Mouse (Mus musculus) lung, postnatal 14 days (tissue): ENCODE data around the gene Gm37240.

Source experiments
- DNase-seq: peaks from one replicate; pipeline ENCODE4 v3.0.0; 2021

Gene Gm37240

DNA sequence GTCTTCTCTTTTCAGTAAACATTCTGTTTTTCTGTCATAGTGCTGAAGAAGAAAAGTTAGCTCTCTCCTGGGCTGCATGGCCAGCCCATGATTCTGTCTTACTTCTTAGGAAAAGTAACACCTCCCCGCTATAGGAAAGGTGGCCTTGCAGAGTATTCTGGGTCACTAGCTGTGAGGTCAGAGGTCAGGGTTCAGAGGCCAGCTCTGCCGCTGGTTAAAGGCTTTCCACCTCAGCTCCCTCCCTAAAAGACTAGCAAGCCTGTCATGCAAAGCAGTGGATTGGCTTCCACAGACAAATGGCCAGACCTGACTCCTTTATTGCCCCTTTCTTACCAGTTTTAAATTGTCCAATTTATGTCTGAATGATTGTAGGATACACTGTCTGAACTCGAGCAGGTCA is 23.3 kb downstream of the Gm37240 start:
- DNase-seq: no peak

DNA sequence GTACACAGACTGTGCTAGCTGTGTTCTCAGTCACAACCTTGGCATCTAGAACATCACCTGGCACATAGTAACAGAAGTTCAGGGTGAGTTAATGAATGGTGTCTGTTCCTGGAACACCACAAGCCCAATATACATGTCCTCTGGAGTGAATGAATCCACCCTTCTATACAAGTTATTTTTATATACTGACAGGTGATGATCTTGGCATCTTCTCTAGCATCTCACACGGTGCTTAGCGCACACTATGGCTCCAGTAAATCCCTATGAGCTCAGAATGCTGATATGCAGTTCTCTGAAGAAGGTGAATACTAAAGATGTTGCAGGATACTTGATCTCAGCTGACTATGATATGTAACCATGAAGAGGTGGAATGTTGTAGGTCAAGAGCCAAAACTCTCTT is 24.4 kb downstream of the Gm37240 start:
- DNase-seq: no peak

DNA sequence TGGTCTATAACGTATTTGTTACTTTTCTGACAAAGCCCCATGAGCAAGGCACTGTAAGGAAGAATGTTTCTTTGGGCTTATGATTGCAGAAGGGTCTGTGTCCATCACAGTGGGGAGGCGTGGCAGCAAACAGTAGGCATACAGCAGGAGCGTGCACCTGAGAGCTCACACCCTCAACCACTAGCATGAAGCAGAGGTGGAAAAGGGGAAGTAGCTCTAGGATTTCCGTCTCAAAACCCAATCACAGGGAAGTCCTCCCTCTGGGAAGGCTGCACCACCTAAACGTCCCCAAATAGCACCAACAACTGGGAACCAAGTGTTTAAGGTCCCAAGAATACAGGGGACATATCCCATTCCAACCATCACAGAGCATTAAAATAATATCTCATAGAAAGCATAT is 26.3 kb downstream of the Gm37240 start:
- no peak for DNase-seq

DNA sequence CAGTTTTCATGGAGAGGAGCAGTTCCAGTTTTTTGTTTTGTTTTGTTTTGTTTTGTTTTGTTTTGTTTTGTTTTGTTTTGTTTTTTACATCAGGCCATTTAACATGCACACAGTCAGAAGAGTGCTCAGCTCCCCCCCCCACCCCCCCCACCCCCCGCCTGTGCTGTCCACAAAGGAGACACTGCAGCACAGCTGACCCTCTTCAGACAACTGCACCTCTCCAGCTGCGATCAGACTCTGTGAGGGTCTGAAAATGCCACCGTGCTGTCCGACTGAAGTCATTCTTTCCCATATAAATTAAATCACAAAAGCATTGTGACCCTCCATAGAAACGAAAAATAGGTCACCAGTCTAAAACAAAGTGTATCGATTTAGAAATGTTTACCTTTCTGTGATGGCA is 28.0 kb downstream of the Gm37240 start:
- no peak for DNase-seq

DNA sequence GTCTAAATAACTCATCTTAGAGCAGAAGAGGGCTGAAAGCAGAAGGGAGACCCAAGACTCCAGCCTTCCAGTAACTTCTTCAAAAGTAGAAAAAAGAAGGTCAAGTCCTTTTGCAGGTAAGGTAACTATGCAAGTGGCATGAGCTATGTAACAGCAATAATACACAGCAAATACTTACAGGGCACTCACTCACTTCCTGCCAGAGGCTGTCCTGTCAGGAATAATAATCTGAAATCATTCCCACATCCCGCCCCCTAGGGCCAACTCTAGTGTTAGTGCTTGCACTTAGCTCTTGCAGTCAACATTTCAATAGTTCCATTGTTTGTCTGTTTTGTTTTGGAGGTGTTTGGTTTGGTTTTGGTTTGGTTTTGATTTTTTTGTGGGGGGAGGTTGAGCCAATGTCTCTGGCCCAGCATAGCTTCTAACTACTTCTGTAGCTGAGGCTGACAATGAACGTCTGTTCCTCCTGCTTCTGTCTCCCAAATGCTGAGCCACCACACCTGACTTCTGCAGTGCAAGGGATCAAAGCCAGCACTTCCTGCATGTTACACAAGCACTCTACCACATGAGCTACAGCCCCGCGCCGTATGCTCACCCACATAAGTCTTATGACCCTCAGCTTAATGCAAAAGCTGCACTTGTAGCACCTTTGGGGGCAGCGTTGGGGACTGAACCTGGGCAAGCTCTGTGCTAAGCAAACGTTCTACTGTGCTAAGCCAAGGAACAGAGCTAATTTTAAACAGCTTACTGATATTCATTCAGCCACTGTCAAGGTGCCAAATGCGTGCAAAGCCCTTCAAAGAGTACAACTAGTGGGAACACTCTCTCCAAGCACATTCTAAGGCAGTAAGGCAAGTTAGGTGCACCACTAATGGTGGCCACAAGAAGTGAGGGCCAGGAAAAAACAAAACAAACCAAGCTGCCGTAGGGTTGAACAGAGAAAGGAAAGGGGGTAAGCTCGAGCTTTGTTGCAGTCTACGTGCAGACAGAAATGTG is 28.9 kb downstream of the Gm37240 start:
- DNase-seq: peak; percentile 56

DNA sequence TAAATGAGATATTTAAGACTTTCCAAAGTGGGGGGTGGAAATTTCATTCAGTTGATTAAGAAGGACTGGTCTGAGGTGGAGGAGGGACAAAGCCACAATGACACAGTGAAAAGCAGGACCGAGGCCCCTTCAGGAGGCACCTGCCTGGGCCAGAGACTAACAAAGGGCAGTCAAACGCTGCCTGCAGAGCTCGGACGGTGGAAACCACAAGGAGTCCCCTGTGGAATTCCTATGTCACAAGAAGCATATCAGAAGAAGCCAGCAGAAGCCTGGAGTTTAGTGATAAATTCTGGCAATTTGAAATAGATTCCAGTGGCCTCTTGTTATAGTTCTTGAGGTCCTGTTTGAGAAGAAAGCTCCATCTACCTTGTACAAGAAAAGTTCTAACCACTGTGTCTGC is 30.2 kb downstream of the Gm37240 start:
- no peak for DNase-seq

DNA sequence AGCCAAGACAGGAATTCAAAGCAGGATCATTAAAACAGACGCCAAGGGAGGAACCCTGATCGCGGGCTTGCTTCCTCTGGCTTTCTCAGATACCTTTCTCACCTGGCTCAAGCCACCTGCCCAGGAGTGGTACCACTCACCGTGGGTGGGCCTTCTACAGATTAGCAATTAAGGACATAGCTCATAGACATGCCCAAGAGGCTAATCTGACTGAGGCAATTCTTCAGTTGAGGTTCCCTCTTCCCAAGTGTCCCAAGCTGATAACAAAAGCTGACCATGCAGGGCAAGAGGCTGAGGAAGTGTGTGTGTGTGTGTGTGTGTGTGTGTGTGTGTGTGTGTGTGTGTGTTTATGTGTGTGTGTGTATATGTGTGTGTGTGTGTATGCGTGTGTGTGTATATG is 31.4 kb downstream of the Gm37240 start:
- no peak for DNase-seq

DNA sequence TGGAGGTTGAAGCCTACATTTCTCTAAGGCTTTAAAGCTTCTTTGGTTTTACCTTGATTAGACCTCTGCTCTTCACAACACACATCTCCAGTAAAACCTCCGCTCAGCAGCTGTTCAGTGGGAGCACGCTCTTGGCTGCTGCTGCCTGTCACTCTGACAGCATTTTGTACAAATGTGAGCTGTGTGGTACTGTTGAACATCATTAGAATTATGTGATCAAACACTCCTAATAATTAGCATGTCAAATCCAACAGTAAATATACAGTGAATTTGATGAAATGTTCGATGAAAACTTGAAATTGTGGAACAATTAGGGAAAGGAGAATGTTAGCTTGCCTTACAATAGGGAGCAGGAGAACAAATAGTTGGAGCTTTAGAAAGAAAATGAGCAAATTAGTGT is 32.3 kb downstream of the Gm37240 start:
- DNase-seq: no peak

DNA sequence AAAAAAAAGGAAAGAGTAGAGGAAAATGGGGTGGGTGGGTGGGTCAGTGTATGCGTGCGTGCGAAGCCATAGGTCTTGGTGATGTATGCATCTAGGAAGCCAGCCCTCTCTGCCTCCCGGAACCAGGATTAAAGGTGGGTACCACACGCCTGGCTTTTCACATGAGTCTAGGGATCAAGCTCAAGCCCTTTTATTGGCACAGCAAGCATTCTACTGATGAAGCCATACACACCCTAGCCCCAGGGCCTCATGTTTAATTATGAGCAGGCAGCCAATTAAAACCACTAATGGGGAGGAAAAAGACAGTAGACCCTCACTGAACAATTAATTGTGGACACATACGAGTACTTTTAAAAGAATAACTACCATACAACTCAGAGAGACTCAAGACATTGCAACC is 33.2 kb downstream of the Gm37240 start:
- no peak for DNase-seq

DNA sequence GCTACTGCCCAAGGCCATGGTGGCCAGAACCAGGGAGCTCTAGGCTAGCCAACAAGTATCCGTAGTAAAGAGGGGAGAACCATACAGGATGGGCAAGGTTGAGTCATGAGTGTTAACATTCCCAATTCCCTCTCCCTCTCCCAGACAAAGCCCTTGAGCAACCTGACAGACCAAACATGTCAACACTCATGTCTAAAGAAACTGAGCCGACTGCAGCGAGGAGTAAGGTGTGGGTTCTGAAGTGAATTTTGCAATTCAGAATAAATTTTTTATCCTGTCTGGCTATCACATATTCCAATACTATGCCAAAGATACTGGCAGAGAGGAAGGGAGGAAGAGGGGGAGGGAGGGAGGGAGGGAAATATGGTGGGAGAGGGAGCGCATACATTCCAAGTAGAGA is 33.6 kb downstream of the Gm37240 start:
- no peak for DNase-seq

DNA sequence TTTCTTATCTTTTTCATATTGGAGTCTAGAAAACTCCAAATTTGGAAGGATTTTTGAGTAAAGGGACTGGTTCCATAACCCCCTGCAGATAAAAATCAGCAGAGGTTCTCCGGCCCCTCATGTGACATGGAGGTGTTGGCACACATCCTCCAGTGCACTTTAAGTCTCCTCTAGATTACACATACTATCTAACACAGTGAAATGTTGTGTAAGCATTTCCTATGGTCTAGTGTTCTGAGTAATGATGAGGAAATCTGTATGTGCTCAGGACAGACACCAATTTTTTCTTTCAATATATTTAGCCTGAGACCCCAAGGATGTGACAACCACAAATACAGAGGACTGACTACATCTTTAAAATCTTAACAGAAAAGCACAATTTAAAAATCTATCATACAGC is 37.2 kb downstream of the Gm37240 start:
- no peak for DNase-seq

DNA sequence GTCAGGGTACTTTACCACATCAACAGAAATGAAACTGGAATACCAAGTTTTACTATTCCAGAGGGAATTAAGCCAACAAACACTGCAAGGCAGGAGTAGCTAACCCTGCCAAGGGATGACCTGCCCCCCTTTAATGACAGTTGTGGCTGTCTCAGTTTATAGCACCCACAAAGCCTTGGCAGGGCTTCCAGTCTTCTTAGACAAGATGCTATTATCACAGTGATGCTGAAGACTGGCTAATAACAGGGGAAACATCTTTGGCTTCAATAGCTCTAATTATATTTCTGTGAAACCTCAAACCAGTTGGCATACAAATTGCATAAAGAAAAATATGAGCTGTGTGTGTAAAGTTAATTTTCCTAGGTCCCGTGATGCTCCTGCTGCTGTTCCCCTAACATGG is 41.0 kb downstream of the Gm37240 start:
- no peak for DNase-seq

DNA sequence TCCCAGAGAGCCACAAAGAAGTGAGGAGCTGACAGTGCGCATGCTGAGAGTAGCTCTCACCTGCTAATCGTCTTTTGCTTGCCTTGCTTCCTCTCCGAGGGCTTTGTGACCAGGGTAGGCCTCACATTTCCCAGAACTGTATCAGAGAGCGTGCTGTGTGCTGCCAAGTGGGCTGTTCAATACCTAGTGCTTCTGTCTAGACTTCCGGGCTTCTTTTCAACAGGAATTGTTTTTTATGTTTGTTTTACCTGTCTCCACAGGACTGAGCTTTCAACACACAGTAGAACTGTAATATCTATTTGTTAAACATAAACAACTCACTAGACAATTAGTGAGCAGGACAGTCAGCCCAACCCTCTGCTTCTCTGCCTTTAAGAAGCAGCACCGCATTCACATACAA is 42.0 kb downstream of the Gm37240 start:
- no peak for DNase-seq

DNA sequence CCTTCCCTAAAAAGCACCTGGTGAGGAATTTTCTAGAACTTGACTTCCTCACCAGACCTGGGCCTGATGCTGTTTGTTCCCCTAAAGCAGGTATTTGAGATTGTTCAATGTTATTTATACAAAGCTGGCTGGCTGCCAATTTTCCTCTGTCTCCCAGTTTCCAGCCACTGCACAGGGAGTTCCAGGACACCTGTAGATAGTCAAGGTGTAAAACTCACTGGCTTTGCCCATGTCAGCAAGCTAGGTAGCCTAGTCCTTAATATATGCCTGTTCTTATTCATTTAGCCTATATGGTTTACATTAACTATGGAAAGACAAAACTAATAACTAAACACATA is 44.5 kb downstream of the Gm37240 start:
- peak; percentile 40 for DNase-seq

DNA sequence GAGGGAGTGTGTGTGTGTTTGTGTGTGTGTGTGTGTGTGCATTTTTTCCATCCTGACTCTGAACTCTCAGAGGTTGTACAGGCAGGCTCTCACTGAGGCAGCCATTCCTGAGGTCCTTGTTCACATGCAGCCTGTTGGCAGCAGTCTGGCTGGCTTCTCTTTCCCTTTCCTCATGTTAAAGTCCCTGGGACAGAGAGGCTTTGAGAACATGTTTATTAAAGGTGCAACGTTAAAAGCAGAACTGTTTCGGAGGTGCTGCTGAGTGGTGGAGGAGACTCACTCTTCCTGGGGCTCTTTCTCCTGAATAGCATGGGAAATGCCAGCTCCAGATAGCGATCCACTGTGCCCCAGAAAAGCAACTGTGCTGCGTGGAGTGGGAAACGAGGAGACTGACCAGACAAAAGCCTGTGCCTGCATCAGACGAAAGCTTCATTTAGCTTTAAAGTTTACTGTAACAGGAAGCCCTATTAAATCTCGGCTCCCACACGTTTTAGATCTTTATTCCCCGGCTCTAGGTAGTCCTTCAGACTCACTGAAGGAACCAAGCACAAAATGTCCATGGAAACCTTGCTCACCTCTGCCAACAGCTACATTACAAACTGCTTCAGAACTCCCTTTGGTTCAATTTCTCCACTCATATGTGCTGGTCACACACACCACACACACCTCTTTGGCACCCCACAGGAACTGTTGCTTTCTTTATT is 45.0 kb downstream of the Gm37240 start:
- no peak for DNase-seq

DNA sequence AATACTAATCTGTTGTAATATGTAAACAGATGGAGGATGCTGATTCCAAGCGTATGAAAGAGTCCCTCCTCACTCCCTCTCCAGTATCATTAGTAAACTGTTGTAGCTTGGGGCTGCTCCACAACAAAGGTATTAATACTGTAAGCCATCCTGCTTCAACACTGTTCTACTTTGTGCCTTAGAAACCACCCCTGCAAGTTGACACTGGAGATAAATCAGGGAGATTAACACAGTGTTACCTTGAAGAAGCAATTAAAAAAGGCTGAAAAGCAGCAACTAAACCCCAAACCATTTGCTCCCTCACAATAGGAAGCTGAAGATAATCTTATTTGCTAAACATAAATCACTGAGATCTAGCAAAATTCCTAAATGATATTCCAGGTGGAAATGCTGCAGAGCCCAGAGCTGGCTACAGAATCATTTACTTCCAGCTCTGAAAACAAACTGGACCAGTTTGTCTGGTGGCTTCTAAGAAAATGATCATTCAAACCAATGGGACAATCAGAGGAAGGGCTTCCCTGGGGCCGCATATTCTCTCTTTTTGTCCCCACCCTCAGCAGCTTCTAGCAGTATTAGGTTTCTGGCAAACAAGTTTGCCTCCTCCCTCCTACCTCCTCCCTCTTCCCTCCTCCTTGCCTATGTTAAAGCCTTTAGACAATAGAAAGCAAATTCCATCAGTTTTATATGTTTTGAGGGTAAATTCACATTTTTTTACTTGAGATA is 45.7 kb downstream of the Gm37240 start:
- DNase-seq: no peak

DNA sequence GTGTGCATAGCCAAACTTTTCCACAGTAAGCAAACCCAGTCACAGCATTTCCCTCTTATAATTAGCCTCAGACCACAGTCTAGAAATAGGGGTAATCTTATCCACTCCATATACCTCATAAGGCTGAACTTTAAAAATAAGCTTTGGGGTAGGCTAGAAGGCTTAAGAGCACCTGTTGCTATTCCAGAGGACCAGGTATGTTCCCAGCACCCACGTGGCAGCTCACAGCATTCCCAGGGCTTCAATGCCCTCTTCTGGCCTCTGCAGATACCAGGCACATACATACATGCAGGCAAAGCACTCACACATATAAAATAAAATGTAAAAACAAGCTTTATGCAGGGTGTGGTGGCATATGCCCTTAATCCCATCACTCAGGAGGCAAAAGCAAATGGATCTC is 53.7 kb downstream of the Gm37240 start:
- no peak for DNase-seq

DNA sequence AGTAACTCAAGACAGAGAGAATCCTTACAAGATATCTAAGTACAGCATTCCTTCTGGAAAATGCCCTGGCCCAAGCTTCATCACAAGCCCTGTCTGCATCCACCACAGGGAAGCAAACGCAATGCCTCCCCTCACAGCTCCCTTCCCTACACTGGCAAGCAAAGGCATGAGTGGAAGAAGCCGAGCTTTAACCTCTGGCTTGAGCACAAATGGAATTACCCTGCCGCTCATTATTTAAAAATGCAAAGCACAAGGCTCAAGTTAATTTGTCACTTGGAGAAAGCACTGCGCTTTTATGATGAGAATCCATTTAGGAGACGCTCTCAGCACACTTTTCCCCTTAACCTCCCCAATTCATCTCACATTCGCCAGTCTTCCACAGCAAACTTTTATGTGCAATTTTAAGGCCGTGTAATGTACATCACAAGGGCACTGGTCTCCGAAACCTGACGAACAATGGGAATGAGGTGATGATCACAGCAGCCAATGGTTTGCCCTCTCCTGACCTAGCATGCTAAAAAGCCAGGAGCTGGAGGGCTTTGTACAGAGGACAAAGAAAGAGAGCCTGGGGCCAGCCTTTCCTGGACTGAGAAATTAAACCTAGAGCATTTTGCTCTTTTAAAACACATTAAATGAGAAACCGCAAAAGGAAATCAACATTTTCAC is 54.7 kb downstream of the Gm37240 start:
- no peak for DNase-seq

DNA sequence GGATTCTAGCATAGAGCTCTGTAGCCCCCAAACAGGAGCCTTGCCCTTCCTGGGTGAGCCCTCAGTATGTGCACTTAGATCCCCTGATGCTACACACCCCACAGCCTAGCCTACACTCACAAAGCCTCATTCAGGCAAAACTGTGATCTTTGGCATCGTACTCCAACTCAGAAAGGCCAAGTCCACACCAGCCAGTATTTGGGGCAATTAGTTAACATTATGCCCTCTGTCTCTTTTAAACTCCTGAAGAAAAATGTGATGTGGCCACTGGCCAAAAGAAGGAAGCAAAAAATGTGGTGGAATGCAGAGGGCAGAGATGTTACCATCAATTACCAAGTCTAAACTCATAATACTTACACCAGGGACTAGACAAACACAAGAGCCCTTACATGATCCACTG is 55.5 kb downstream of the Gm37240 start:
- DNase-seq: no peak

DNA sequence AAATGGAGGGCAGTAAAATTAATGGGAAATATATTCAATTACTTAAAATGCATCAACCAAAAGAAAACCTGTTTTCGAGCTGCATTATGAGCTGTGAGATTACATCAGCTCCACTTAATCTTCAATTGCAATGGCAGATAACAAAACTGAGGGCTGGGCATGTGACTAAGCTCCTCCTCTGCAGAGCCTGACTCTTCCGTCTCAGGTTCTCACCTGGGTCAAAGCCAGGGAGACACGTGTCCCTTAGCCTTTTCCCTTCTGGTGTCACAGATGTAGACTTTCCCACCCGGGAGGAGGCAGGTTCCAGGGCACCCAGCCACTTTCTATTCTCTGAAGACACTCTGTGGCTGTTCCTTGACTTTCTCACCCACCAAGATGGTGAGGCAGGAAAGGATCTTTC is 58.3 kb downstream of the Gm37240 start:
- DNase-seq: peak; percentile 19

DNA sequence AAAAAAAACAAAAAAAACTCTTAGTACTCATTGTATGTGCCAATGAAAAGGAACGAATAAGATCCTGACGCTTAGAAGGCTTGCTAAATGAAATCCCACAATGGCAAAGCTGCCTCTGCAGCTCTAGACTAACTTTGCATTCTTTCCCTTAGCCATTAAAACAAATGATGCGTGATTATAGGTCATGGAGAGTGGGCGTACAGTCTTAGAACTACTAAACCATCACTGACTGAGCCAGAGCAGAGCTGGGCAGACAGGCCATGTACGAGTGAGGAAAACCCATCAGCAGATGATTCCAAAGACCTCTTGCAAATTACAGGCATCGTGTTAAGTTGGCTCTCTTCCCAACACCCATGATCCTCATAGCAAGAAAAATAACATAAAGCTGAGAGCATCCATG is 59.5 kb downstream of the Gm37240 start:
- DNase-seq: no peak

DNA sequence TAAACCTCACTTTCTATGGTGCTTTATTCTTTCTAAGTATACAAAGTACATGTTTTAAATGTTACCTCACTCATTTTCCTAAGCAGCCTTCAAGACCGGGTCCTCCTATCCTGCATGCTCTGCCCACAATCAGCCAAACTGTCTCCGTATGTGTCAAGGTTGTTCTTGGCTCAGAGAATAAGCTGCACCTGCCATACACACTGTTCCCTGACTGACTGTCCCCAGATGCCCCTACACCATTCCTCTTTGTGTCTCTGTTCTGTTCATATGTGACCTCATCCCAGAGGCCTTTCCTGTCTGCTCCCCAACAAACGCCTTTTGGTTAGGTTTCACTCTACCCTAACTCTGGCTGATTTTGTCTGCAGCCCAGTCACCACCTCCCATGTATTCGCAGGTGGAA is 60.0 kb downstream of the Gm37240 start:
- no peak for DNase-seq

DNA sequence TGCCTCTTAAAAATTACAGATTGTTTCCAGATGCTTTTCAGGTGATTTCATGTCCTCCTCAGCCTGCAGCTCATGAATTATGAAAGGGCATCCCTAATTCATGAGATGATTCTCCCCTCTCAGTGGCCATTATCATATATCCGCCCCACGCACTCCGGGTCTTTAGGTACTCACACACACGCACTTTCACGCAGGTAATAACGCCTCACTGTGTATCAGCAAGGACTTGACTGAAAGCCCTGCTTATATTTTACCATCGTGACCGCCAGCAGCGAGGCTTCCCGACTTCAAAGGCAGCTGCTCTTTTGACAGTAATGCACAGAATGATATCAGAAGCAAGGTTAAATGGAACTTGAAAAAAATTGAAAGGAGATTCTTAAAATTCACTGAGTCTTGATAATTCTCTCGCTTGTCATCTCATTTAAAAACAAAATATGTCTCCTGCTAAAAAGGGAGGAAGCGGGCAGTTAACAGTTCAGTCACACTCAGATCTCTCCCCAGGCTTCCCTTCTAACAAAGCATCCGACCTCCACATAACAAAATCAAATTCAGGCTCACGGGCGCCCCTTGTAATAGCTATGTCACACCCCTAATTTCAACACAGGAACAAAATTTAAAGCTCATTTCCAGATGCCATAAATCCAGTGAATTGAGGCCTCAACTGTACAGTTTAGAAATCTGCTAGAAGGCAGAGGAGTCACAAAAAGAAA is 66.3 kb downstream of the Gm37240 start:
- no peak for DNase-seq
